Mouse (Mus musculus): ENCODE data around the gene Gm8138. TPM values are rescaled to one million over a fixed set of nuclear protein-coding genes. Genes with fewer than 3 reads are reported as not detected.
"Not testable (repeated sequence)": the region's sequence is repeated elsewhere in the genome, so short reads cannot be mapped to it uniquely, and the experiment has no call there.

Gene Gm8138
- polyA plus RNA-seq (2015; fragmentation: Nextera tagmentation; extraction: Ambion mirVana) = not detected in 2 replicates

- not testable (repeated sequence) for H3K9ac ChIP-seq (ENCODE audit: low read length); H3K9me3 ChIP-seq (ENCODE audit: control insufficient read depth, low read length); H3K36me3 ChIP-seq (ENCODE audit: control insufficient read depth, insufficient read depth, low read length); H3K4me2 ChIP-seq (ENCODE audit: low read depth, low read length); H3K27ac ChIP-seq (ENCODE audit: low read length); H3K4me1 ChIP-seq (replicated peaks; ENCODE audit: control insufficient read depth, insufficient read depth, low read length); ATAC-seq (ENCODE audit: low read depth); H3K4me3 ChIP-seq (ENCODE audit: low read length); H3K27me3 ChIP-seq (ENCODE audit: control insufficient read depth, insufficient read depth, low read depth, low read length)
- WGBS = no CpG with 5 or more reads among the region's 3 CpGs
Measured at GRCm38 (mm10) chr14:43416250-43416649, at the start of gene Gm8138. Gene Gm8138, minus strand, starts transcription at chr14:43416350.

- H3K4me2 ChIP-seq (ENCODE audit: low read depth, low read length); H3K9ac ChIP-seq (ENCODE audit: low read length); ATAC-seq (ENCODE audit: low read depth); H3K4me3 ChIP-seq (ENCODE audit: low read length); H3K27me3 ChIP-seq (ENCODE audit: control insufficient read depth, insufficient read depth, low read depth, low read length); H3K36me3 ChIP-seq (ENCODE audit: control insufficient read depth, insufficient read depth, low read length); H3K27ac ChIP-seq (ENCODE audit: low read length); H3K4me1 ChIP-seq (replicated peaks; ENCODE audit: control insufficient read depth, insufficient read depth, low read length); H3K9me3 ChIP-seq (ENCODE audit: control insufficient read depth, low read length): not testable (repeated sequence)
- 81% methylated on average over 11 of the region's 11 CpGs for WGBS
Measured at GRCm38 (mm10) chr14:43361713-43362112, 54.4 kb downstream of the Gm8138 start.

Other genes starting within 250 kb of the Gm8138 start
- not detected in 2 replicates for gene Gm7233, start 236.5 kb downstream of the Gm8138 start, polyA plus RNA-seq (2015; fragmentation: Nextera tagmentation; extraction: Ambion mirVana)
- gene Gm8122, start 181.0 kb downstream of the Gm8138 start, polyA plus RNA-seq (2015; fragmentation: Nextera tagmentation; extraction: Ambion mirVana) = not detected in 2 replicates
- gene Gm8126, start 157.7 kb downstream of the Gm8138 start, polyA plus RNA-seq (2015; fragmentation: Nextera tagmentation; extraction: Ambion mirVana) = not detected in 2 replicates
- gene Gm9732, start 141.3 kb downstream of the Gm8138 start, polyA plus RNA-seq (2015; fragmentation: Nextera tagmentation; extraction: Ambion mirVana) = not detected in 2 replicates
- gene Gm8127, start 122.5 kb downstream of the Gm8138 start, polyA plus RNA-seq (2015; fragmentation: Nextera tagmentation; extraction: Ambion mirVana) = not detected in 2 replicates
- gene 1700001F09Rik, start 68.5 kb downstream of the Gm8138 start, polyA plus RNA-seq (2015; fragmentation: Nextera tagmentation; extraction: Ambion mirVana) = not detected in 2 replicates
- gene Gm5799, start 127.2 kb upstream of the Gm8138 start, polyA plus RNA-seq (2015; fragmentation: Nextera tagmentation; extraction: Ambion mirVana) = not detected in 2 replicates
- not detected in 2 replicates for gene Gm17654, start 162.8 kb upstream of the Gm8138 start, polyA plus RNA-seq (2015; fragmentation: Nextera tagmentation; extraction: Ambion mirVana)
- gene Gm10375, start 191.7 kb upstream of the Gm8138 start, polyA plus RNA-seq (2015; fragmentation: Nextera tagmentation; extraction: Ambion mirVana) = not detected in 2 replicates